Mouse (Mus musculus) bone marrow, adult 2 months (tissue): ENCODE measurements around the gene Socs4.

Source experiments
- CTCF ChIP-seq: fragments of 200-500 bp; IDR thresholded peaks from 2 replicates; pipeline ENCODE4 v1.5.1; 2011; ENCODE audit warnings: low read length, control low read depth; ENCODE audit not compliant: control insufficient read depth, insufficient read depth
- POLR2A ChIP-seq: fragments of 200-500 bp; IDR thresholded peaks from 2 replicates; pipeline ENCODE4 v1.6.1; 2011; ENCODE audit warnings: low read depth, mild to moderate bottlenecking, control low read depth, low read length, borderline replicate concordance; ENCODE audit not compliant: control insufficient read depth

GRCm38 (mm10) chr14:47236491-47236890 lies 40.2 kb upstream of the Socs4 start:
- TF ChIP-seq POLR2A: no peak
- TF ChIP-seq CTCF: no peak
